Mouse (Mus musculus) ES-CJ7 (cell line): ENCODE results near the gene Atg101.

Source experiments
- DNase-seq: peaks from one replicate; pipeline ENCODE4 v3.0.0; 2011; ENCODE audit warnings: low read depth, low spot score

Gene Atg101

GRCm38 (mm10) chr15:101283911-101284750, at the start of gene Atg101:
Atg101 (plus strand) TSS chr15:101284272.
- peak; percentile 92 for DNase-seq

GRCm38 (mm10) chr15:101234611-101235341, 49.3 kb upstream of the Atg101 start:
- DNase-seq: no peak

- DNase-seq: no peak
Measured at GRCm38 (mm10) chr15:101235342-101235698, 48.8 kb upstream of the Atg101 start.

- no peak for DNase-seq
Measured at GRCm38 (mm10) chr15:101235728-101236327, 48.2 kb upstream of the Atg101 start.

- DNase-seq: peak; percentile 84
Measured at GRCm38 (mm10) chr15:101236878-101237277, 47.2 kb upstream of the Atg101 start.

- DNase-seq: peak; percentile 82
Measured at GRCm38 (mm10) chr15:101238885-101239511, 45.1 kb upstream of the Atg101 start.

GRCm38 (mm10) chr15:101239821-101240220, 44.3 kb upstream of the Atg101 start:
- DNase-seq: no peak

- peak; percentile 86 for DNase-seq
Measured at GRCm38 (mm10) chr15:101240799-101241204, 43.3 kb upstream of the Atg101 start.

- no peak for DNase-seq
Measured at GRCm38 (mm10) chr15:101241236-101241635, 42.8 kb upstream of the Atg101 start.

- no peak for DNase-seq
Measured at GRCm38 (mm10) chr15:101241853-101242252, 42.2 kb upstream of the Atg101 start.

- DNase-seq: peak; percentile 82
Measured at GRCm38 (mm10) chr15:101242645-101243044, 41.4 kb upstream of the Atg101 start.

- no peak for DNase-seq
Measured at GRCm38 (mm10) chr15:101244012-101244411, 40.1 kb upstream of the Atg101 start.

- peak; percentile 98 for DNase-seq
Measured at GRCm38 (mm10) chr15:101246231-101247154, 37.6 kb upstream of the Atg101 start.

- no peak for DNase-seq
Measured at GRCm38 (mm10) chr15:101247155-101247498, 36.9 kb upstream of the Atg101 start.

GRCm38 (mm10) chr15:101248029-101248710, 35.9 kb upstream of the Atg101 start:
- no peak for DNase-seq

GRCm38 (mm10) chr15:101250220-101250800, 33.8 kb upstream of the Atg101 start:
- no peak for DNase-seq

GRCm38 (mm10) chr15:101251930-101252329, 32.1 kb upstream of the Atg101 start:
- no peak for DNase-seq

- no peak for DNase-seq
Measured at GRCm38 (mm10) chr15:101252614-101253013, 31.5 kb upstream of the Atg101 start.

- no peak for DNase-seq
Measured at GRCm38 (mm10) chr15:101253563-101253885, 30.5 kb upstream of the Atg101 start.
